Mouse (Mus musculus): ENCODE measurements around the gene Gm1113. TPM values are rescaled to one million over a fixed set of nuclear protein-coding genes. Genes with fewer than 3 reads are reported as not detected.

The Gm1113 gene
- polyA plus RNA-seq, 1 experiment from 2014 or later: not detected

Other genes with a start within 250 kb of the Gm1113 start
- 7.5 and 9.4 TPM in 2 replicates for gene Cdon, start 97.1 kb downstream of the Gm1113 start, polyA plus RNA-seq (2014; fragmentation: Nextera tagmentation; extraction: Ambion mirVana)
- gene Ddx25, start 40.3 kb upstream of the Gm1113 start, polyA plus RNA-seq (2014; fragmentation: Nextera tagmentation; extraction: Ambion mirVana): 6.6 and 6.7 TPM in 2 replicates
- gene Pus3, start 40.3 kb upstream of the Gm1113 start, polyA plus RNA-seq (2014; fragmentation: Nextera tagmentation; extraction: Ambion mirVana): 26.3 and 28.5 TPM in 2 replicates
- 0.49 and 0.74 TPM in 2 replicates for gene Pate2, start 52.0 kb upstream of the Gm1113 start, polyA plus RNA-seq (2014; fragmentation: Nextera tagmentation; extraction: Ambion mirVana)
- gene Hyls1, start 52.1 kb upstream of the Gm1113 start, polyA plus RNA-seq (2014; fragmentation: Nextera tagmentation; extraction: Ambion mirVana): 30.2 and 32.3 TPM in 2 replicates
- gene Pate4, start 93.7 kb upstream of the Gm1113 start, polyA plus RNA-seq (2014; fragmentation: Nextera tagmentation; extraction: Ambion mirVana): not detected in 2 replicates
- gene Pate3, start 129.9 kb upstream of the Gm1113 start, polyA plus RNA-seq (2014; fragmentation: Nextera tagmentation; extraction: Ambion mirVana): not detected in 2 replicates
- gene Pate1, start 169.1 kb upstream of the Gm1113 start, polyA plus RNA-seq (2014; fragmentation: Nextera tagmentation; extraction: Ambion mirVana): not detected in 2 replicates
- not detected in 2 replicates for gene Gm17677, start 222.8 kb upstream of the Gm1113 start, polyA plus RNA-seq (2014; fragmentation: Nextera tagmentation; extraction: Ambion mirVana)